ENCODE assay signal across 22 mouse cellular contexts in the genomic region with DNA sequence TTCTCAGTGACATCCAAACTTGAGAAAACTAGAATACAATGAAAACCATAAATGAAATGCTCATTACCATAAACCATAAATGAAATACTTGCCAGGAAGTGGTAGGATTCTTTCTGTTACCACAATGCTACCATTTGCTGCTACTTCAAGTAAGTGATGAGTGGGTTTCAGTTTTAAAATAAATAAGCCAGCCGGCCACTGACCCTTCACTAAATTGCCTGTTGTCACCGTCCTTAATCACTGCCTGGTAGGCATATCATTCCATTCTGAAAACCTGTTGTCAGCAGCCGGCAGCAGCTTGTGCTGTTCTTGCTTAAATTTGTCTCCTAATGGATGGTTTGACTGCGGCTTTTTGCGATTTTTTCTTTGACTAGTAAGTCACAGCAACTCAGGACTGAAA.
DNase-seq lines count a peak whose midpoint lies in the region; ATAC-seq lines count a peak whose summit lies in the region.
"Had no signal": no experiment of that assay in that cellular context is flagged by ENCODE, and none has a peak within 500 bp of the region (broad histone marks: within the 10 kb centered on the region; RNA-seq: fewer than 3 reads in every experiment).

No protein-coding gene starts in this region.

- H3K4me2 ChIP-seq in embryonic facial prominence, embryonic 14.5 days (ENCODE audit: low read depth, low read length) = no peak overlapping the region
- H3K4me2 ChIP-seq in liver, embryonic 11.5 days = no peak overlapping the region
- H3K4me2 ChIP-seq: forebrain, embryonic 15.5 days; heart, embryonic 11.5 days; heart, embryonic 15.5 days; hindbrain, embryonic 13.5 days had no signal

- no peak for ATAC-seq in embryonic facial prominence, embryonic 14.5 days (ENCODE audit: low read depth)
- no peak for ATAC-seq in liver, embryonic 11.5 days (replicated peaks; ENCODE audit: low FRiP score)
- no peak for ATAC-seq in frontal cortex, adult (ENCODE audit: low TSS enrichment)
- ATAC-seq: activated CD4-positive, CD25-positive, alpha-beta regulatory T cell, adult 4 months; CD4-positive, CD25-positive, alpha-beta regulatory T cell, adult 4 months; forebrain, embryonic 15.5 days; hindbrain, postnatal 0 days; intestine, embryonic 16.5 days; Patski had no signal

- H3K36me3 ChIP-seq in embryonic facial prominence, embryonic 14.5 days (ENCODE audit: control insufficient read depth, insufficient read depth, low read length) = no peaks in the 10 kb centered on the region
- H3K36me3 ChIP-seq in macrophage (ENCODE audit: inconsistent target) = no peaks in the 10 kb centered on the region
- H3K36me3 ChIP-seq in liver, embryonic 11.5 days (ENCODE audit: control insufficient read depth, insufficient read depth, low read length) = no peaks in the 10 kb centered on the region
- H3K36me3 ChIP-seq: forebrain, embryonic 15.5 days; heart, embryonic 15.5 days; hindbrain, embryonic 13.5 days had no signal

- no peak overlapping the region; the same call in 1 of the 2 replicates for H3K27ac ChIP-seq in embryonic facial prominence, embryonic 14.5 days (replicated peaks; ENCODE audit: low read depth, low read length)
- 0 out of 2 replicates have a peak overlapping the region, but pooled peaks have one; percentile 3 for H3K27ac ChIP-seq in macrophage
- H3K27ac ChIP-seq in liver, embryonic 11.5 days (ENCODE audit: low read depth, low read length) = no peak overlapping the region
- H3K27ac ChIP-seq: forebrain, embryonic 15.5 days; heart, embryonic 15.5 days; hindbrain, embryonic 13.5 days; hindbrain, postnatal 0 days had no signal

- H3K4me3 ChIP-seq in embryonic facial prominence, embryonic 14.5 days (ENCODE audit: low read depth, low read length) = no peak overlapping the region
- no peak overlapping the region for H3K4me3 ChIP-seq in macrophage (ENCODE audit: inconsistent target)
- no peak overlapping the region for H3K4me3 ChIP-seq in liver, embryonic 11.5 days (ENCODE audit: low read depth, low read length)
- H3K4me3 ChIP-seq: forebrain, embryonic 15.5 days; heart, embryonic 15.5 days; hindbrain, embryonic 13.5 days had no signal

- peak; percentile 39 for DNase-seq in CD4-positive helper T cell, adult 2 months (ENCODE audit: low read depth, low spot score)
- peak; percentile 64 for DNase-seq in embryonic facial prominence, embryonic 14.5 days (ENCODE audit: low spot score)
- DNase-seq in cerebellum, postnatal 4 days (ENCODE audit: low spot score in 2 of 2) = no peak
- DNase-seq in liver, embryonic 11.5 days (ENCODE audit: low spot score) = no peak
- DNase-seq: adrenal gland, adult 2 months; adrenal gland, postnatal 25 days; cerebellum, adult 2 months; cerebellum, postnatal 14 days; gastrocnemius, postnatal 10 days; heart, adult 18-20 months; heart, postnatal 14 days had no signal

- no peak overlapping the region for H3K9ac ChIP-seq in embryonic facial prominence, embryonic 14.5 days (ENCODE audit: low read depth, low read length)
- H3K9ac ChIP-seq in liver, embryonic 11.5 days (ENCODE audit: low read depth, low read length) = no peak overlapping the region
- H3K9ac ChIP-seq: forebrain, embryonic 15.5 days; heart, embryonic 15.5 days; hindbrain, embryonic 13.5 days had no signal

- no peaks in the 10 kb centered on the region for H3K27me3 ChIP-seq in embryonic facial prominence, embryonic 14.5 days (replicated peaks; ENCODE audit: control insufficient read depth, insufficient read depth, low read length)
- H3K27me3 ChIP-seq in liver, embryonic 11.5 days (replicated peaks; ENCODE audit: control insufficient read depth, insufficient read depth, low read length) = no peaks in the 10 kb centered on the region
- H3K27me3 ChIP-seq: forebrain, embryonic 15.5 days; heart, embryonic 15.5 days; hindbrain, embryonic 13.5 days; Patski had no signal

- WGBS in embryonic facial prominence, embryonic 14.5 days = 54% methylated on average over 5 of the region's 5 CpGs
- WGBS in macrophage (ENCODE audit: missing documents) = 56% methylated on average over 5 of the region's 5 CpGs
- 70% methylated on average over 5 of the region's 5 CpGs for WGBS in liver, embryonic 11.5 days

- H3K9me3 ChIP-seq in embryonic facial prominence, embryonic 14.5 days (ENCODE audit: control insufficient read depth, low read length) = no peaks in the 10 kb centered on the region
- H3K9me3 ChIP-seq in liver, embryonic 11.5 days (ENCODE audit: control insufficient read depth, low read length) = no peaks in the 10 kb centered on the region; the same call in 1 of the 2 replicates
- H3K9me3 ChIP-seq: forebrain, embryonic 15.5 days; heart, embryonic 15.5 days; hindbrain, embryonic 13.5 days had no signal

- peaks cover 46% of the 10 kb centered on the region for H3K4me1 ChIP-seq in embryonic facial prominence, embryonic 14.5 days (ENCODE audit: control insufficient read depth, insufficient read depth, low read length)
- no peaks in the 10 kb centered on the region; the same call in 1 of the 2 replicates for H3K4me1 ChIP-seq in liver, embryonic 11.5 days (replicated peaks; ENCODE audit: control insufficient read depth, insufficient read depth, low read length)

- H3K79me2 ChIP-seq in macrophage (ENCODE audit: inconsistent target) = no peaks in the 10 kb centered on the region

Comparison
In these comparisons a context has a peak if more than half of its experiments do, and no peak if none do; other contexts are left out.
1. DNase-seq: peak in CD4-positive helper T cell, adult 2 months (single experiment) and embryonic facial prominence, embryonic 14.5 days (single experiment); none in cerebellum, postnatal 4 days (0 of 2) and liver, embryonic 11.5 days (single experiment).